Mouse (Mus musculus) heart, embryonic 16.5 days (tissue): ENCODE measurements around the gene Trappc2l. TPM values are rescaled to one million over a fixed set of nuclear protein-coding genes. Genes with fewer than 3 reads are reported as not detected.
"Not testable (repeated sequence)": the region's sequence is repeated elsewhere in the genome, so short reads cannot be mapped to it uniquely, and the experiment has no call there.

Source experiments
- ATAC-seq: fragments of 200-750 bp; cut with Nextera tagmentation; replicated peaks from 2 replicates; pipeline ENCODE4 v1.8.0; 2017; ENCODE audit warnings: moderate number of reproducible peaks; ENCODE audit not compliant: insufficient read depth, low FRiP score; ENCODE audit errors: extremely low read depth
- H3K27ac ChIP-seq: fragments of 300-500 bp; sonication (generic); 2 replicates; pipeline ENCODE4 v1.5.1; 2014; ENCODE audit warnings: mild to moderate bottlenecking, low read length, control low read depth, moderate library complexity
- H3K27me3 ChIP-seq: fragments of 300-500 bp; sonication (generic); 2 replicates; pipeline ENCODE4 v1.6.1; 2014; ENCODE audit warnings: low read length, mixed read lengths; ENCODE audit not compliant: control insufficient read depth, insufficient read depth
- H3K36me3 ChIP-seq: fragments of 300-500 bp; sonication (generic); 2 replicates; pipeline ENCODE4 v1.6.1; 2014; ENCODE audit not compliant: control insufficient read depth, insufficient read depth
- H3K4me1 ChIP-seq: fragments of 300-500 bp; sonication (generic); 2 replicates; pipeline ENCODE4 v1.6.1; 2014; ENCODE audit warnings: low read length, mixed read lengths; ENCODE audit not compliant: control insufficient read depth, insufficient read depth
- H3K4me2 ChIP-seq: fragments of 300-500 bp; sonication (generic); 2 replicates; pipeline ENCODE4 v1.6.1; 2014; ENCODE audit warnings: low read depth, mild to moderate bottlenecking, control low read depth, low read length
- H3K4me3 ChIP-seq: fragments of 300-500 bp; sonication (generic); 2 replicates; pipeline ENCODE4 v1.5.1; 2014; ENCODE audit warnings: mild to moderate bottlenecking, control low read depth, low read length
- H3K9ac ChIP-seq: fragments of 300-500 bp; sonication (generic); 2 replicates; pipeline ENCODE4 v1.6.1; 2014; ENCODE audit warnings: low read length, control low read depth
- H3K9me3 ChIP-seq: fragments of 300-500 bp; sonication (generic); replicated peaks from 2 replicates; pipeline ENCODE4 v1.6.1; 2016; ENCODE audit warnings: low read length; ENCODE audit not compliant: control insufficient read depth
- WGBS: fragments of 180-500 bp; shearing (Covaris S2); extraction: QIAGEN DNeasy Blood & Tissue Kit; methylation state at CpG from one replicate; pipeline ENCODE4 v1.1.7; 2014; 5-methylcytosine and 5-hydroxymethylcytosine counted together
- polyA plus RNA-seq: library from polyadenylated mRNA; unstranded; fragments of >200 nt; fragmentation: Nextera tagmentation; extraction: Ambion mirVana; gene quantifications from 2 replicates; pipeline ENCODE4 v1.2.1, GENCODE M21; 2015

Gene Trappc2l
- polyA plus RNA-seq, 1 experiment from 2014 or later, result 60.1 TPM

GRCm38 (mm10) chr8:122626896-122627295 lies 15.5 kb downstream of the Trappc2l start:
- H3K36me3 ChIP-seq, result no peaks in the 10 kb centered on the region
- peak; percentile 30; the same call in 1 of the 2 replicates for ATAC-seq
- no peak overlapping the region for H3K9ac ChIP-seq
- H3K9me3 ChIP-seq, result no peaks in the 10 kb centered on the region
- no peak overlapping the region for H3K4me2 ChIP-seq
- no peak overlapping the region for H3K4me3 ChIP-seq
- H3K4me1 ChIP-seq, result no peaks in the 10 kb centered on the region
- H3K27ac ChIP-seq, result no peak overlapping the region
- WGBS, result 75% methylated on average over 2 of the region's 2 CpGs
- H3K27me3 ChIP-seq, result no peaks in the 10 kb centered on the region

DNA sequence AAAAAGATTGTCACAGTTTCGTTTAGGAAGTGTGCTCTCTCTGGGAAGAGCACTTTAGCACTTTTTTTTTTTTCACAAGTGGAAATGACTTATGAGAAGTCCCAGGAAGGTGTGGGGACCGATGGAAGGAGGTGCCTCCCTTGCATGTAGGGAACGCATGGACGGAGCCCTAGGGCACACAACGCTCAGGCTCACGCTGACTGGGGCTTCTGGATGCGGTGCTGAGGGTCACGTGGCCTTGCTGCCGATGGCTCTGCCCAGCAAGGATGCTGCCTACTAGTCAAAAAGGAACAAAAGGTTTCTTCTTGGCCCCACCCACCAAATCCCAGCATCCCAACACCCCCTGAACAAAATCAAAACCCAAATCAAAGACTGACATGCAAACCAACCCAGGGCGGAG lies 17.9 kb downstream of the Trappc2l start:
- WGBS, result 65% methylated on average over 10 of the region's 10 CpGs
- Histone ChIP-seq H3K4me3 (no peak overlapping the region), H3K27ac (no peak overlapping the region), H3K4me1 (no peaks in the 10 kb centered on the region), H3K27me3 (no peaks in the 10 kb centered on the region), H3K9me3 (no peaks in the 10 kb centered on the region), H3K36me3 (0 out of 2 replicates have a peak, but pooled peaks cover 5% of the 10 kb centered on the region), H3K9ac (no peak overlapping the region), H3K4me2 (no peak overlapping the region)
- ATAC-seq, result no peak

GRCm38 (mm10) chr8:122630696-122631095 lies 19.3 kb downstream of the Trappc2l start:
- Histone ChIP-seq H3K4me3 (peak overlapping the region; percentile 16), H3K4me1 (no peaks in the 10 kb centered on the region; the same call in 1 of the 2 replicates), H3K4me2 (peak overlapping the region; percentile 41; the same call in 1 of the 2 replicates), H3K27ac (no peak overlapping the region), H3K9ac (peak overlapping the region; percentile 3), H3K36me3 (0 out of 2 replicates have a peak, but pooled peaks cover 5% of the 10 kb centered on the region), H3K9me3 (no peaks in the 10 kb centered on the region), H3K27me3 (no peaks in the 10 kb centered on the region)
- no peak for ATAC-seq
- WGBS, result 52% methylated on average over 22 of the region's 22 CpGs

DNA sequence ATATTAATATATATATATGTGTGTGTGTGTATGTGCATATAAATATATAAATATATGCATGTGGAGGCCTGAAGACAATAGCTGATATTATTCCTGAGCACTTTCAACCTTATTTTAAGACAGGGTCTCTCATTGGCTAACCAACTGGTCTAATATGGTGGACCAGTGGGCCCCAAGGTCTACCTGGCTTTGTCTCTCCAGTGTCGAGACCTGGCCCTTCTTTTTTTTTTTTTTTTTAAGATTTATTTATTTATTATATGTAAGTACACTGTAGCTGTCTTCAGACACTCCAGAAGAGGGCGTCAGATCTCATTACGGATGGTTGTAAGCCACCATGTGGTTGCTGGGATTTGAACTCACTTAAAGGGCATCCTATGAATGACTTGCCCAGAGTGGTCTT lies 20.7 kb downstream of the Trappc2l start:
- H3K4me3 ChIP-seq, H3K27ac ChIP-seq, H3K9me3 ChIP-seq, H3K4me2 ChIP-seq, ATAC-seq, H3K36me3 ChIP-seq, H3K9ac ChIP-seq, H3K27me3 ChIP-seq: not testable (repeated sequence)
- 70% methylated on average over 3 of the region's 3 CpGs for WGBS
- peaks cover 12% of the 10 kb centered on the region for H3K4me1 ChIP-seq

- Histone ChIP-seq H3K4me2 (no peak overlapping the region), H3K4me1 (peaks cover 12% of the 10 kb centered on the region), H3K27ac (no peak overlapping the region), H3K9me3 (no peaks in the 10 kb centered on the region), H3K27me3 (no peaks in the 10 kb centered on the region), H3K36me3 (0 out of 2 replicates have a peak, but pooled peaks cover 5% of the 10 kb centered on the region), H3K9ac (no peak overlapping the region), H3K4me3 (no peak overlapping the region)
- no peak for ATAC-seq
- 92% methylated on average over 14 of the region's 14 CpGs for WGBS
These were observed 21.8 kb downstream of the Trappc2l start for GRCm38 (mm10) chr8:122633205-122633604.

DNA sequence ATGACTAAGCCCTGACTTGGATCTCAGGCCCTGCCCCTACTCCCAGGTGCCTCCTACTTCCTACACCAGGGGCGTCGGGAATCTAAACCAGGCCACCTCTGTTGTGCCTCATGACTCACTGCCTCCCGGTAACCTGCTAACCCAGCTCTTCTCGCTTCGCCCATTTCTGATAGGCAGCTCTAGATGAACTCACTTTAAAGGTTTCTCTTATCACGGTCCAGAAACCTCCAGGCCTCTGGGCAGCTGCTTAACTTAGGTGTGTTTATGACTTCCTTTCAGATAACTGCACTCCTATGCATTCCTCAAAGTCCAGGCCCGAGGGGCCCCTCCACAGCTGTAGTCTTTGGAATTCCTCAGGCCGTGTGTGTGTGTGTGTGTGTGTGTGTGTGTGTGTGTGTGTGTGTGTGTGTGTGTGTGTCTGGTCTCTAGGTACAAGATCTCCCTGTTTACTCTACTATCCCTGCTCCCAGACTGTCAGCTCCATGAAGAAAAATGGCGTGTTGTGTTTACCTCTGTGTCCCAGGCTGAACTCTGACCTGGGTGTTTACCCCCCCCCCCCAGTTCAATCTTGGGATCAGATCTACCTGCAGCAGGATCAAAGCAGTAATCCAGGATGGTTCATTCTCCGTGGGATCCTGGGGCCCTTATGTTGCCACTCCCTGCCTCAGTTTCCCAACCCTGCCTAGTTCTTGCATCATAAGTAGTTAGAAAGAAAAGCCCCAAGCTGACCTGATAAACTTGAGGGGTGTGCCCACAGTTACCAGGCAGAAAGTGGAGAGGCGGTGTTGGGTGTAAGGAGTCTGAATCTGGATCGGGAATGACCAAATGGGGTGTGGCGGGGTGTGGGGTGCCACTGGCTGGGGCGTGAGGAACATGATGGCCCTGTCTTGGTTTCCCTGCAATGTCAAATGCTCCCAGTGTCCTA lies 24.7 kb downstream of the Trappc2l start:
- WGBS, result 41% methylated on average over 14 of the region's 14 CpGs
- no peaks in the 10 kb centered on the region for H3K9me3 ChIP-seq
- H3K4me3 ChIP-seq, result no peak overlapping the region
- 0 out of 2 replicates have a peak, but pooled peaks have one; percentile 17 for ATAC-seq
- H3K27me3 ChIP-seq, result no peaks in the 10 kb centered on the region
- H3K4me2 ChIP-seq, result no peak overlapping the region
- H3K27ac ChIP-seq, result peak overlapping the region; percentile 15; the same call in 1 of the 2 replicates
- 0 out of 2 replicates have a peak, but pooled peaks cover 5% of the 10 kb centered on the region for H3K36me3 ChIP-seq
- H3K4me1 ChIP-seq, result peaks cover 22% of the 10 kb centered on the region
- H3K9ac ChIP-seq, result no peak overlapping the region

DNA sequence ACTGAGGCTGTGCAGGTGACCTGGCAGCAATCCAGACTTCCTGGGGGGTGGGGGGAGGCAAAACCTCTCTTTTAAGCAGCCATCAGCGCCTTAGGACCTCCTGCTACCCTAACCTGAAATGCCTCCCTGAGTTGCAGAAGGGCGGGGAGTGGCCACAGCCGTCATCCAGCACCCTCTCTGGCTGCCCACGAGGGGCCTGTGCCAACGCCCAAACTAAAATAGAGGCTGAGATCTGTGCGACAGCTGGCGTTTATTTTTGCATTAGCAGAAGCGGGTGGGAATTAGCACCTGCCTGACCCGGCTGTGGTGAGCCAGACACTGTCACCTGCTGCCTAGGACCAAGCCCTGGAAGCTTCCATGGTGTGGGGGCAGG lies 25.3 kb downstream of the Trappc2l start:
- Histone ChIP-seq H3K36me3 (0 out of 2 replicates have a peak, but pooled peaks cover 5% of the 10 kb centered on the region), H3K9ac (no peak overlapping the region), H3K4me3 (no peak overlapping the region), H3K9me3 (no peaks in the 10 kb centered on the region), H3K4me2 (no peak overlapping the region), H3K27me3 (no peaks in the 10 kb centered on the region), H3K4me1 (peaks cover 22% of the 10 kb centered on the region), H3K27ac (peak overlapping the region; percentile 15; the same call in 1 of the 2 replicates)
- WGBS, result 40% methylated on average over 9 of the region's 9 CpGs
- peak; percentile 66 for ATAC-seq

DNA sequence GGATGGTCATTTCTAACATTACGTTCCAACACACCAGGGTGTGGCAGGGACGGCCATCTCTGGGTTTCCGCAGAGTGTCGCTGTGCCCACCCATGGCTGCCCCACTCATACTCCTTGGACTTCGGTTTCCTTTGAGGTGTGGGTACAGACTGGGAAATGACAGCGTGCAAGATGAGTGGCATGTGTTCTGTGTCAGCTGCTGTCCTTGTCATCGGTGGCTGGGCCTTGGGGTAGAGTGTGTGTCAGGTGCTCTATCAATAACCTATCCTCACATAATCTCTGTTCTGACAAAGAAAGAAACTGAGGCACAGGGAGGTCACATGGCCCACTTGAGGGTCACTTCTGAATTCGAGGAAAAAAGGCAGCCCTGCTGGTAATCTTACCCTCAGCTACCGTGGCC lies 25.8 kb downstream of the Trappc2l start:
- no peak overlapping the region for H3K4me2 ChIP-seq
- WGBS, result 82% methylated on average over 9 of the region's 9 CpGs

DNA sequence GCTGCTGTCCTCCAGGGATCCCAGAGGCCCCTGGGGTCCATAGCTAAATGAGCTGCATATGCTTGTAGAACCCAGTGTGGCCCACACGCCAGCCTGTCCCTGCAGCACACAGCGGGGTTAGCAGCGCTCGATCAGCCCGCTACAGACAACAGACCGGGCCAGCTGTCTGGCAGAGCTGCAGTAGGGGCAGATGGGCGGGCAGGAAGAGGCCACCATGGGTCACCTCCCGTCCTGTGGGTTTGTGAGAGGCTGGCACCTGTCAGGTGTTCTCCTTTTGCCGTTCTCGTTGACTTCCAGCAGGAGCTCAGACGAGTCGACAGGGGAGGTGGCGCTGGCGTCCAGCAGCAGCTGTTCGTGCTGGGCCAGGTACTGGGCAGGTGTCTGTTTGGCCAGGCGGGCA lies 27.2 kb downstream of the Trappc2l start:
- no peak overlapping the region for H3K9ac ChIP-seq
- no peak overlapping the region for H3K4me3 ChIP-seq
- no peak overlapping the region for H3K4me2 ChIP-seq
- H3K9me3 ChIP-seq, result no peaks in the 10 kb centered on the region
- 0 out of 2 replicates have a peak, but pooled peaks cover 2% of the 10 kb centered on the region for H3K36me3 ChIP-seq
- H3K27ac ChIP-seq, result no peak overlapping the region
- H3K27me3 ChIP-seq, result no peaks in the 10 kb centered on the region
- ATAC-seq, result no peak
- WGBS, result 82% methylated on average over 16 of the region's 16 CpGs
- peaks cover 31% of the 10 kb centered on the region for H3K4me1 ChIP-seq

More for the DNA sequence above, 25.8 kb downstream of the Trappc2l start:
- H3K27me3 ChIP-seq, result no peaks in the 10 kb centered on the region
- H3K9me3 ChIP-seq, result no peaks in the 10 kb centered on the region
- no peak overlapping the region for H3K9ac ChIP-seq
- ATAC-seq, result no peak
- 0 out of 2 replicates have a peak, but pooled peaks cover 5% of the 10 kb centered on the region for H3K36me3 ChIP-seq
- no peak overlapping the region for H3K27ac ChIP-seq
- no peak overlapping the region for H3K4me3 ChIP-seq
- peaks cover 26% of the 10 kb centered on the region for H3K4me1 ChIP-seq
